ENCODE assay signal across 8 mouse cellular contexts in the genomic region with DNA sequence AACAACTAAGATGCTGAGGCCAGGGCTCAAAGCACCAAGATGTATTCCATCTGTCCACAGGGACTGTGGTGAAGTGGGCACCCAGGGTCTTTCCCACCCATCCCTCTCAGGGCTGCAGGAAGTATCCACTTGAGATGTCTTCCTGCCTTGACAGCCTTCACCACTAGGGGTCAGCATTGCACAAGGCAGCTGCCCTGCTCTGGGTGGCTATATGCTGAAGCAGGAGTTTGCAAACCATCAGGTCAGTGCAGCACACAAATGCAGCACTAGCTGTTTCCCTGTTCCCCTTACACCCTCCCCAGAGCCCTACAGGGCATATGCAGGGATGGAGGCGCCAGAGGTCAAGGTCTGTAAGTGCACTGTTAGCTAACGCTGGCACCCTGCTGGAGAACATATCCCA.
DNase-seq lines count a peak whose midpoint lies in the region; ATAC-seq and TF ChIP-seq lines count a peak whose summit lies in the region.

No protein-coding gene starts in this region.

- DNase-seq in ES-E14 (ENCODE audit: low read depth, low spot score), result peak; percentile 78
- peak; percentile 78 for DNase-seq in cerebellum, adult 11-12 months
- DNase-seq in heart, postnatal 25 days (ENCODE audit: low spot score), result peak; percentile 71
- DNase-seq in layer of hippocampus, adult 11-12 months (ENCODE audit: low spot score), result peak; percentile 88
- peak; percentile 86 for DNase-seq in liver, postnatal 0 days

- H3K27me3 ChIP-seq in forebrain, embryonic 15.5 days, result no peaks in the 10 kb centered on the region
- no peaks in the 10 kb centered on the region for H3K27me3 ChIP-seq in liver, postnatal 0 days (ENCODE audit: insufficient read depth, low read length)
- no peaks in the 10 kb centered on the region for H3K27me3 ChIP-seq in neural tube, embryonic 15.5 days (replicated peaks)
- no peaks in the 10 kb centered on the region for H3K27me3 ChIP-seq in testis, adult 2 months (ENCODE audit: control insufficient read depth, insufficient read depth, low read length)

- peaks cover 20% of the 10 kb centered on the region; the same call in 1 of the 2 replicates for H3K36me3 ChIP-seq in ES-E14 (ENCODE audit: control insufficient read depth, insufficient read depth, low read length, poor library complexity, severe bottlenecking)
- H3K36me3 ChIP-seq in forebrain, embryonic 15.5 days, result 0 out of 2 replicates have a peak, but pooled peaks cover 3% of the 10 kb centered on the region
- no peaks in the 10 kb centered on the region for H3K36me3 ChIP-seq in liver, postnatal 0 days (replicated peaks; ENCODE audit: insufficient read depth, low read length)
- peaks cover 13% of the 10 kb centered on the region for H3K36me3 ChIP-seq in neural tube, embryonic 15.5 days
- no peaks in the 10 kb centered on the region for H3K36me3 ChIP-seq in testis, adult 2 months (ENCODE audit: control insufficient read depth, insufficient read depth, low read length)

- peak; percentile 84 for ATAC-seq in forebrain, embryonic 15.5 days (replicated peaks)
- peak; percentile 60 for ATAC-seq in liver, postnatal 0 days
- ATAC-seq in neural tube, embryonic 15.5 days (ENCODE audit: low FRiP score), result peak; percentile 81

- no peak for TF ChIP-seq POLR2A in testis, adult 2 months (IDR thresholded peaks at IDR 0.05; ENCODE audit: control insufficient read depth, low read depth, low read length)

- intact Hi-C loops in heart, postnatal 25 days (cut with DNase I), result loop anchor here (1.0 to 2.0 kb wide), 7 partner anchors 33 to 867 kb away; partner anchors contain the start of gene Kazn

- H3K27ac ChIP-seq in ES-E14 (ENCODE audit: insufficient read depth, low read depth, low read length, poor library complexity, severe bottlenecking), result no peak overlapping the region
- H3K27ac ChIP-seq in forebrain, embryonic 15.5 days (replicated peaks), result no peak overlapping the region
- no peak overlapping the region for H3K27ac ChIP-seq in liver, postnatal 0 days (ENCODE audit: low read depth)
- H3K27ac ChIP-seq in neural tube, embryonic 15.5 days (replicated peaks), result no peak overlapping the region
- no peak overlapping the region for H3K27ac ChIP-seq in testis, adult 2 months (ENCODE audit: control insufficient read depth, insufficient read depth, low read depth, low read length)

- TF ChIP-seq CTCF in liver, postnatal 0 days (IDR thresholded peaks at IDR 0.05; ENCODE audit: low read depth), result peak; percentile 99
- peak; percentile 99 for TF ChIP-seq CTCF in testis, adult 2 months (IDR thresholded peaks at IDR 0.05; ENCODE audit: control insufficient read depth, insufficient read depth, insufficient replicate concordance, low read depth, low read length)

- H3K9me3 ChIP-seq in ES-E14 (ENCODE audit: control insufficient read depth, insufficient read depth, low read depth, low read length), result no peaks in the 10 kb centered on the region
- no peaks in the 10 kb centered on the region for H3K9me3 ChIP-seq in forebrain, embryonic 15.5 days
- no peaks in the 10 kb centered on the region for H3K9me3 ChIP-seq in liver, postnatal 0 days (ENCODE audit: low read length)
- H3K9me3 ChIP-seq in neural tube, embryonic 15.5 days (replicated peaks), result no peaks in the 10 kb centered on the region

- in situ Hi-C loops in ES-E14 (cut with MboI; ENCODE audit: low sequenced_read_pairs in 2 of 2, unreplicated experiment in 2 of 2), result no loop called here

- no peak for TF ChIP-seq EP300 in liver, postnatal 0 days (IDR thresholded peaks at IDR 0.05; ENCODE audit: low read depth)

- no peak overlapping the region for H3K4me3 ChIP-seq in ES-E14 (ENCODE audit: insufficient read depth in 1 of 2, low read depth in 1 of 2, low read length in 2 of 2, poor library complexity in 1 of 2, severe bottlenecking in 1 of 2)
- H3K4me3 ChIP-seq in forebrain, embryonic 15.5 days, result no peak overlapping the region
- H3K4me3 ChIP-seq in liver, postnatal 0 days (ENCODE audit: low read depth, low read length), result no peak overlapping the region
- H3K4me3 ChIP-seq in neural tube, embryonic 15.5 days (replicated peaks), result no peak overlapping the region
- no peak overlapping the region for H3K4me3 ChIP-seq in testis, adult 2 months (ENCODE audit: control insufficient read depth, low read depth, low read length)

- peaks cover 2 to 14% of the 10 kb centered on the region in 2 experiments; a peak in 2 of 4 replicates for H3K4me1 ChIP-seq in ES-E14 (ENCODE audit: control insufficient read depth in 2 of 2, insufficient read depth in 2 of 2, low read length in 2 of 2, poor library complexity in 1 of 2)
- peaks cover 3% of the 10 kb centered on the region for H3K4me1 ChIP-seq in forebrain, embryonic 15.5 days
- no peaks in the 10 kb centered on the region for H3K4me1 ChIP-seq in liver, postnatal 0 days (ENCODE audit: insufficient read depth)
- peaks cover 3% of the 10 kb centered on the region; the same call in 1 of the 2 replicates for H3K4me1 ChIP-seq in neural tube, embryonic 15.5 days
- H3K4me1 ChIP-seq in testis, adult 2 months (ENCODE audit: control insufficient read depth, insufficient read depth, low read length), result no peaks in the 10 kb centered on the region

- H3K4me2 ChIP-seq in forebrain, embryonic 15.5 days (replicated peaks), result no peak overlapping the region
- H3K4me2 ChIP-seq in liver, postnatal 0 days (ENCODE audit: low read depth, low read length), result no peak overlapping the region
- no peak overlapping the region for H3K4me2 ChIP-seq in neural tube, embryonic 15.5 days

- H3K9ac ChIP-seq in ES-E14 (ENCODE audit: insufficient read depth, low read depth, low read length, poor library complexity, severe bottlenecking), result no peak overlapping the region
- no peak overlapping the region for H3K9ac ChIP-seq in forebrain, embryonic 15.5 days (replicated peaks)
- no peak overlapping the region for H3K9ac ChIP-seq in liver, postnatal 0 days (replicated peaks)
- H3K9ac ChIP-seq in neural tube, embryonic 15.5 days (replicated peaks), result no peak overlapping the region

- WGBS in forebrain, embryonic 15.5 days, result 6% methylated on average over 2 of the region's 2 CpGs
- 25% methylated on average over 2 of the region's 2 CpGs for WGBS in liver, postnatal 0 days (ENCODE audit: insufficient replicate concordance)
- WGBS in neural tube, embryonic 15.5 days, result 2% methylated on average over 2 of the region's 2 CpGs

TF ChIP-seq in ES-E14, 5 proteins besides CTCF, POLR2A, EP300 and RAD21:
- TF ChIP-seq HCFC1 (IDR thresholded peaks at IDR 0.05; ENCODE audit: borderline replicate concordance, insufficient read depth, low read length) (no peak), MAFK (IDR thresholded peaks at IDR 0.05; ENCODE audit: insufficient read depth, low read depth, low read length) (peak; percentile 72), ZC3H11A (IDR thresholded peaks at IDR 0.05; ENCODE audit: borderline replicate concordance, low read depth, low read length) (peak; percentile 97)
